Mouse (Mus musculus): ENCODE results near the gene Zfp292.

Gene Zfp292

GRCm38 (mm10) chr4:34882291-34882769 lies 430 bp downstream of the Zfp292 start:
- DNase-seq (ENCODE audit: low read depth) = peak; percentile 55

GRCm38 (mm10) chr4:34881851-34882250 lies 909 bp downstream of the Zfp292 start:
- DNase-seq (ENCODE audit: low read depth) = no peak

- DNase-seq (ENCODE audit: low read depth) = no peak
Observed at GRCm38 (mm10) chr4:34880921-34881650, 1.7 kb downstream of the Zfp292 start.

GRCm38 (mm10) chr4:34874234-34874633 lies 8.5 kb downstream of the Zfp292 start:
- no peak for DNase-seq (ENCODE audit: low read depth)

GRCm38 (mm10) chr4:34872896-34873495 lies 9.8 kb downstream of the Zfp292 start:
- DNase-seq (ENCODE audit: low read depth) = no peak

GRCm38 (mm10) chr4:34869813-34870212 lies 12.9 kb downstream of the Zfp292 start:
- DNase-seq (ENCODE audit: low read depth) = no peak

GRCm38 (mm10) chr4:34861438-34861837 lies 21.3 kb downstream of the Zfp292 start:
- DNase-seq (ENCODE audit: low read depth) = no peak

- DNase-seq (ENCODE audit: low read depth) = no peak
Observed at GRCm38 (mm10) chr4:34859416-34859815, 23.3 kb downstream of the Zfp292 start.

GRCm38 (mm10) chr4:34858903-34859302 lies 23.9 kb downstream of the Zfp292 start:
- DNase-seq (ENCODE audit: low read depth) = no peak

GRCm38 (mm10) chr4:34855966-34856365 lies 26.8 kb downstream of the Zfp292 start:
- DNase-seq (ENCODE audit: low read depth) = no peak

GRCm38 (mm10) chr4:34852051-34852450 lies 30.7 kb downstream of the Zfp292 start:
- DNase-seq (ENCODE audit: low read depth) = no peak

GRCm38 (mm10) chr4:34850156-34850555 lies 32.6 kb downstream of the Zfp292 start:
- DNase-seq (ENCODE audit: low read depth) = no peak

GRCm38 (mm10) chr4:34847679-34848309 lies 35.0 kb downstream of the Zfp292 start:
- DNase-seq (ENCODE audit: low read depth) = no peak

GRCm38 (mm10) chr4:34843839-34844238 lies 38.9 kb downstream of the Zfp292 start:
- no peak for DNase-seq (ENCODE audit: low read depth)

GRCm38 (mm10) chr4:34842826-34843225 lies 39.9 kb downstream of the Zfp292 start:
- DNase-seq (ENCODE audit: low read depth) = no peak

- no peak for DNase-seq (ENCODE audit: low read depth)
Observed at GRCm38 (mm10) chr4:34831496-34831895, 51.3 kb downstream of the Zfp292 start.

- DNase-seq (ENCODE audit: low read depth) = no peak
Observed at GRCm38 (mm10) chr4:34829456-34829855, 53.3 kb downstream of the Zfp292 start.

- DNase-seq (ENCODE audit: low read depth) = no peak
Observed at GRCm38 (mm10) chr4:34823901-34824300, 58.9 kb downstream of the Zfp292 start.

GRCm38 (mm10) chr4:34819904-34820303 lies 62.9 kb downstream of the Zfp292 start:
- DNase-seq (ENCODE audit: low read depth) = no peak

GRCm38 (mm10) chr4:34801166-34802034 lies 81.4 kb downstream of the Zfp292 start:
- no peak for DNase-seq (ENCODE audit: low read depth)

GRCm38 (mm10) chr4:34798005-34798404 lies 84.8 kb downstream of the Zfp292 start:
- DNase-seq (ENCODE audit: low read depth) = no peak

Measured in NIH3T3 (cell line).